Comparison of ENCODE assay signal across 14 mouse cellular contexts in genomic region chr14:93545575-93545974, GRCm38 (mm10).
"Had no signal": no experiment of that assay in that cellular context is flagged by ENCODE, and none has a peak within 500 bp of the region (broad histone marks: within the 10 kb centered on the region; RNA-seq: fewer than 3 reads in every experiment).

No protein-coding gene starts in this region.

- H3K4me2 ChIP-seq: kidney, embryonic 15.5 days; limb, embryonic 12.5 days; midbrain, embryonic 13.5 days had no signal

- H3K4me3 ChIP-seq: kidney, embryonic 15.5 days; limb, embryonic 12.5 days; midbrain, embryonic 13.5 days had no signal

- H3K27ac ChIP-seq: kidney, embryonic 15.5 days; limb, embryonic 12.5 days; liver, embryonic 14.5 days; midbrain, embryonic 13.5 days; stomach, postnatal 0 days had no signal

- DNase-seq: kidney, adult 2 months; kidney, postnatal 14 days; liver; lung, adult 2 months; lung, postnatal 36 days; thymus, adult 18-20 months; thymus, postnatal 25 days had no signal

- H3K27me3 ChIP-seq: kidney, embryonic 15.5 days; limb, embryonic 12.5 days; midbrain, embryonic 13.5 days had no signal

- H3K9ac ChIP-seq: kidney, embryonic 15.5 days; limb, embryonic 12.5 days; liver, embryonic 14.5 days; midbrain, embryonic 13.5 days had no signal

- H3K36me3 ChIP-seq: kidney, embryonic 15.5 days; limb, embryonic 12.5 days; midbrain, embryonic 13.5 days had no signal

- H3K9me3 ChIP-seq: kidney, embryonic 15.5 days; limb, embryonic 12.5 days; midbrain, embryonic 13.5 days had no signal

- H3K4me1 ChIP-seq: kidney, embryonic 15.5 days; limb, embryonic 12.5 days; midbrain, embryonic 13.5 days had no signal

- ATAC-seq: inflammation-experienced regulatory T-cells, adult 6 months; lung, postnatal 0 days; midbrain, embryonic 13.5 days had no signal
